Mouse (Mus musculus) natural killer cell, adult 2 months (primary cell): ENCODE data around the gene Dbp.

ENCODE experiments used
- DNase-seq, 2 experiments: peaks; one replicate each; pipeline ENCODE4 v3.0.0; 2022; ENCODE audit warnings: low spot score in 2 of 2

Dbp gene

DNA sequence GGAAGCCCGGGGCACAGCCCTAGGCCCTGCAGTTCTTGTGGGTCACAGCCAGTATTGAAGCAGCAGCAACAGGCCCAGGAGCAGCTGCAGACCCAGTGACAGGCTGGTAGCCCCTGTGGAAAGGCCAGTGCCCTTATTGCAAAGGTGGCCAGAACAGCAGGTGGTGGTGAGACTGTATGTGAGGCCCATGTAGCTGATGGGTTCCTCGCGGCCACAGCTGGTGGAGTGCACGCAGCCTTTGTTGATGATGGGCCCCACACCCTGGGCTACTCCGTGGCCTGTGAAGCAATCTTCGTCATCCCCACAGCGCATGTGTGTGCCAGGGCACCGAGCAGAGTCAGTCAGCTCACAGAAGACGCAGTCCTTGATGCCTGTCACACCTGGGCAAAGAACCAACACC, 20.3 kb downstream of the Dbp start:
- no peak for DNase-seq

GRCm38 (mm10) chr7:45725713-45726112, 20.8 kb downstream of the Dbp start, which contains the start of gene Spaca4:
Spaca4 (minus strand) TSS chr7:45725813.
- DNase-seq, result no peak

GRCm38 (mm10) chr7:45726419-45726818, 21.5 kb downstream of the Dbp start:
- DNase-seq, result no peak

DNA sequence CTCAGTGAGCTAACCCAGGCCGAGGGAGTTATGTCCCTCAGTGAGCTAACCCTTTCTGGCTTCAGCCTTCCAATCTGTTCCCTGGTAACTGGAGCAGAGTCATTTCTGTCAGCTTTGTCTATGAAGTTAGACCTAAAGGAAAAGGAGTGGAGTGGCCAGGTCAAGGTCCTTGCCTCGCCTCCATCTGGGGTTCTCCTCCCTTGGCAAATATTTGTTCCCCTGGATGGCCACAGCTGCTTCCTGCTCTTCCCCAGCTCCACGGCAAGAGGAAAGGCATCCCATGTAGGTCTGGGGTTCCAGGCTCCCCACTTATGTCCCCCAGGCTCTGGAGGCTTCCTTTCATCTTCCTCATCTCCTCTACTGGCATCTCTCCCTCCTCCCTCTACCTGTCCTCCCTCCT, 22.7 kb downstream of the Dbp start:
- no peak for DNase-seq

GRCm38 (mm10) chr7:45730727-45731431, 26.0 kb downstream of the Dbp start:
- peak; percentile 32 to 45 for DNase-seq

- DNase-seq, result peak; percentile 70 to 72
Observed at GRCm38 (mm10) chr7:45733477-45733876, 28.6 kb downstream of the Dbp start.

GRCm38 (mm10) chr7:45739162-45739763, 34.4 kb downstream of the Dbp start:
- DNase-seq, result peak; percentile 79 to 89

DNA sequence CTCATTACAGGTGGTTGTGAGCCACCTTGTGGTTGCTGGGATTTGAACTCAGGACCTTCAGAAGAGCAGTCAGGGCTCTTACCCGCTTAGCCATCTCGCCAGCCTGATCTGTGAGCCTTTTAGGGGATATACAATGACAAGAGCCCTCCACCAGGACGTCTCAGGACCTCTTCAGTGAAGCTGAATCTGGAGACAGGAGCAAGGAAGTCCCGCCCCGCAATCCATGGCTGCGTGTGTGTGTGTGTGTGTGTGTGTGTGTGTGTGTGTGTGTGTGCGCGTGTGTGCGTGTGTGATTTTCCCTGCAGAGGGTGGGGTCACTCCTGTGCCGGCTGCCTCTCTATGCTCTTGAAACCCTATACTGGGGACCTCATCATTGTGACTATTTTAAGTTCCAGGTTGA, 34.9 kb downstream of the Dbp start:
- DNase-seq, result no peak

- no peak for DNase-seq
Observed at GRCm38 (mm10) chr7:45741308-45741707, 36.4 kb downstream of the Dbp start.

DNA sequence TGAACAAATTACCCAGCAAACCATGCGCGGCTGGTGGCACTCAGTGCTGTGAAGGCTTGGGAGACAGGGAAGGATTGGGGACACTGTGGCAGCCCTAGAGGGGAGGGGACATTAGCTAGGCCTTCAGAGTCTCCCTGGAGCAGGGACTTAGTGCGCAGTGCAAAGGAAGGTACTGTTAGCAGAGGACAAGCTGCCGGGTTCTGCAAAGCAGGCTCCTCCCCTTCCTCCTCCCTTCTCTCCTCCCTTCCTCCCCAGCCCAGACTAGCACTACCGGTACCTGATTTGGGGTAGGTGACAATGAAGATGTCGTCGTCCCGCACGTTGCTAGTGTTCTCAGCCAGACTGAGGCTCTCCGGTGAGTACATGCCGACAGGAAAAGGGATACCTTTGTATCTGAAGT, 36.9 kb downstream of the Dbp start:
- DNase-seq, result peak; percentile 44 to 55

DNA sequence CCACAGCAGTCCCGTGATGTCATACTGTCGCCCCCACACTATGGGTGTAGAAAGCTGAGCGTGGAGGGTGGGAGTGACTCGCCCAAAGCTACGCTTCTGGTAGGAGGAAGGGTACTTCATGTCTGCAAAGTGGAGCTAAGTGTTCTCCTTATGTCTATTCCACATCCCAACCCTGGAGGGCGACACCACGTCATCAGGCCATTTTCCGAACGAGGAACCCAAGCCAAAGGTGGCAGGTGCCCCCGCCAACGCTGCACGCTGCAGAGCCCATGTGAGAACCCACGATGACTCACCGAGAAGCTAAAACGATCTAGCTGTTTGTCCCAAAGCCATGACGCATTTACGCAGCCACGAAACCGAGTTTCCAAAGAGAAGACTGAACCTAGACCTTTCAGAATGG, 37.5 kb downstream of the Dbp start:
- peak; percentile 82 to 88 for DNase-seq

GRCm38 (mm10) chr7:45744387-45744786, 39.5 kb downstream of the Dbp start:
- DNase-seq, result peak; percentile 58 to 69

- no peak for DNase-seq
Observed at GRCm38 (mm10) chr7:45746518-45746917, 41.6 kb downstream of the Dbp start.

DNA sequence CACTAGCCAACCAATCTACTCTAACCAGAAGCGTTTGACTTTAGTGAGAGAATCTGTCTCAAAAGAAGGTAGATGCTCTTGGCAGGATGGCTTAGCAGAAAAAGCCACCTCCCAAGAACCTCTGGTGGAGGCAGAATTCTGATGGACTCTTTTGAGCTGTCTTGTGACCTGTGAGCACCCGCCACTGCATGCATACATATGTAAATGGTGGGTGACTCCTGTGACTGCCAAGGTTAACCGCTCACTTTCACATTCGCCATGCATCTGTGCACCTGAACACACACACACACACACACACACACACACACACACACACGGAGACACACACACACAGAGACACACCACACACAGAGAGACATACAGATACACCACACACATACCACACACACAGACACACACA, 42.6 kb downstream of the Dbp start:
- DNase-seq, result no peak

GRCm38 (mm10) chr7:45748110-45748509, 43.2 kb downstream of the Dbp start:
- no peak for DNase-seq

DNA sequence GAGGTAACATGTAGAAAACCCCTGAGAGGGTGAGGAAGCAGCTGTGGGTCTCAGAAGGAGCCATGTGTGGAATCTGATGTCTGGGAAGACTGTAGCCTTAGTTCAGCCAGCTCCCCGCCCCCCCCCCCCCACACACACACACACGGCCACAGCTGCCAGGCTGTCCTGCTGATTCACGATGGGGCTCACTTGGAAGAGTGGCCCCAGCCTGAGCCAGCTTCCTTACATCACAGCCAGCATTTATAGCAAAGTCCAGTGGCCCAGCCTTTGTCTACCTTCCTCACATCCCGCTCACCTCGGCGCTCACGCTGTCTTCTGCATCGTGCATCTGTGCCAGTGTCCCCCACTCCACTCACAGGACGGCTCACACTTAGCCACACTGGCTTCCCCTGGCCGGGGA, 44.5 kb downstream of the Dbp start:
- peak in 1 of 2 experiments; percentile 29 for DNase-seq

- DNase-seq, result no peak
Observed at GRCm38 (mm10) chr7:45750162-45750561, 45.3 kb downstream of the Dbp start.

DNA sequence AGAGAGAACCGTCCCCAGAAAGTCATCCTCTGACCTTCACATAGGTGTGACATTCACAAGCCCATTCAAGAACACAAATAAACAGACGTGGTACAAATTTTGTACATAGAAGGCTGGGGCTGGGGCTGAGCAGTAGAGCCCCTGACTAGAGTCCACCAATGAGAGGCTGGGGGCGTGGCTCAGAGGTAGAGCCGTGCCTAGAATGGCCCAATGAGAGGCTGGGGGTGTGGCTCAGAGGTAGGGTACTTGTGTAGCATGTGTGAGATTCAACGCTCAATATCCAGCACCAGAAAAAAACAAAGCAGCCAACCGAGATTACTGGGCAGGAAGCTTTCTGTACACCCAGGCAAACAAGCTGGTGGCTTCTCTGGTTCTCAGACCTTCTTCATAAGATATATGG, 50.8 kb downstream of the Dbp start:
- DNase-seq, result no peak

- DNase-seq, result peak; percentile 51 to 71
Observed at GRCm38 (mm10) chr7:45759400-45759799, 54.5 kb downstream of the Dbp start.
